ENCODE assay signal across 22 mouse cellular contexts in the genomic region with DNA sequence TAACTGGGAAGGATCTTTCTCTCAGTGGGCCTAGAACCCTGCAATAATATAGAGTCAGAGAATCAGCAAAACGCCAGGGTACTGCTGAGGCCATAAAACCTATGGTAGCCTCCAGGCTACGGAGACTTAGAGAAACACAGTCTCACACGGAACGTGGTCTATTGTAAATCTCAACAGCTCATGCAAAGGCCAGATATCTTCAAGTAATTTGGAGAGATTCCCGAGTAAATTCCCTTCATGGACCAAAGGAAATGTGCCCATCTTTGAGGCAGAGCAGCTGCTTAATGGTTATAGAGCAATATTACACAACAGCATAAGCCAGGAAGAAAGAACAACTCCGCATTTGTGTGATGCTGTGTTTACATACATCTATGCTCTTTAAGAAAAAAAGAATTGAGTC.
DNase-seq lines count a peak whose midpoint lies in the region; ATAC-seq and TF ChIP-seq lines count a peak whose summit lies in the region.
"Had no signal": no experiment of that assay in that cellular context is flagged by ENCODE, and none has a peak within 500 bp of the region (broad histone marks: within the 10 kb centered on the region; RNA-seq: fewer than 3 reads in every experiment).

No protein-coding gene starts in this region.

- H3K4me1 ChIP-seq in heart, embryonic 13.5 days = peaks cover 71% of the 10 kb centered on the region
- peaks cover 43% of the 10 kb centered on the region for H3K4me1 ChIP-seq in heart, embryonic 10.5 days
- H3K4me1 ChIP-seq in neural tube, embryonic 13.5 days (replicated peaks) = peaks cover 32% of the 10 kb centered on the region
- H3K4me1 ChIP-seq: hindbrain, embryonic 10.5 days; neural tube, embryonic 12.5 days had no signal

- H3K36me3 ChIP-seq in heart, embryonic 13.5 days = peaks cover 8% of the 10 kb centered on the region
- H3K36me3 ChIP-seq in heart, embryonic 10.5 days = no peaks in the 10 kb centered on the region
- 0 out of 2 replicates have a peak, but pooled peaks cover 3% of the 10 kb centered on the region for H3K36me3 ChIP-seq in neural tube, embryonic 13.5 days
- H3K36me3 ChIP-seq: hindbrain, embryonic 10.5 days; kidney, embryonic 15.5 days; midbrain, embryonic 13.5 days; neural tube, embryonic 12.5 days had no signal

- TF ChIP-seq CTCF in layer of hippocampus, adult 2 months (conservative IDR thresholded peaks at IDR 0.05) = no peak

- WGBS in heart, embryonic 13.5 days = 74% methylated on average over 6 of the region's 6 CpGs
- WGBS in heart, embryonic 10.5 days = 84% methylated on average over 6 of the region's 6 CpGs
- 58% methylated on average over 6 of the region's 6 CpGs for WGBS in neural tube, embryonic 13.5 days

- no peaks in the 10 kb centered on the region for H3K27me3 ChIP-seq in heart, embryonic 13.5 days (replicated peaks)
- no peaks in the 10 kb centered on the region for H3K27me3 ChIP-seq in heart, embryonic 10.5 days (ENCODE audit: insufficient read depth, poor library complexity, severe bottlenecking)
- no peaks in the 10 kb centered on the region for H3K27me3 ChIP-seq in neural tube, embryonic 13.5 days
- H3K27me3 ChIP-seq: embryonic facial prominence, embryonic 15.5 days; kidney, embryonic 15.5 days; limb, embryonic 12.5 days; midbrain, embryonic 13.5 days; neural tube, embryonic 12.5 days had no signal

- H3K27ac ChIP-seq in heart, embryonic 13.5 days (replicated peaks) = peak overlapping the region; percentile 61; the same call in 1 of the 2 replicates
- no peak overlapping the region for H3K27ac ChIP-seq in heart, embryonic 10.5 days
- H3K27ac ChIP-seq in layer of hippocampus, adult 2 months = peak overlapping the region; percentile 61
- peak overlapping the region; percentile 38; the same call in 1 of the 2 replicates for H3K27ac ChIP-seq in neural tube, embryonic 13.5 days (replicated peaks)
- H3K27ac ChIP-seq: hindbrain, embryonic 10.5 days; limb, embryonic 12.5 days; midbrain, embryonic 13.5 days; neural tube, embryonic 12.5 days had no signal

- H3K9ac ChIP-seq in heart, embryonic 13.5 days = no peak overlapping the region
- H3K9ac ChIP-seq in neural tube, embryonic 13.5 days = no peak overlapping the region
- H3K9ac ChIP-seq: embryonic facial prominence, embryonic 15.5 days; kidney, embryonic 15.5 days; limb, embryonic 12.5 days; liver, postnatal 0 days; midbrain, embryonic 13.5 days; neural tube, embryonic 12.5 days had no signal

- no peak for ATAC-seq in heart, embryonic 13.5 days (ENCODE audit: extremely low read depth, insufficient number of reproducible peaks, low FRiP score, low TSS enrichment)
- no peak for ATAC-seq in neural tube, embryonic 13.5 days (ENCODE audit: low read depth)
- ATAC-seq: forebrain, embryonic 14.5 days; intestine, postnatal 0 days; liver, postnatal 0 days; midbrain, embryonic 13.5 days had no signal

- no peaks in the 10 kb centered on the region for H3K9me3 ChIP-seq in heart, embryonic 13.5 days
- no peaks in the 10 kb centered on the region for H3K9me3 ChIP-seq in heart, embryonic 10.5 days
- H3K9me3 ChIP-seq in neural tube, embryonic 13.5 days = no peaks in the 10 kb centered on the region
- H3K9me3 ChIP-seq: embryonic facial prominence, embryonic 15.5 days; hindbrain, embryonic 10.5 days; kidney, embryonic 15.5 days; limb, embryonic 12.5 days; midbrain, embryonic 13.5 days; neural tube, embryonic 12.5 days had no signal

- H3K4me2 ChIP-seq in heart, embryonic 13.5 days = no peak overlapping the region
- no peak overlapping the region for H3K4me2 ChIP-seq in neural tube, embryonic 13.5 days
- H3K4me2 ChIP-seq: embryonic facial prominence, embryonic 15.5 days; kidney, embryonic 15.5 days; limb, embryonic 12.5 days; liver, embryonic 11.5 days; midbrain, embryonic 13.5 days; neural tube, embryonic 12.5 days had no signal

- intact Hi-C loops in left cerebral cortex, postnatal 4 days (cut with DNase I) = no loop called here

- no peak overlapping the region for H3K4me3 ChIP-seq in heart, embryonic 13.5 days
- no peak overlapping the region for H3K4me3 ChIP-seq in heart, embryonic 10.5 days
- no peak overlapping the region for H3K4me3 ChIP-seq in layer of hippocampus, adult 2 months
- H3K4me3 ChIP-seq in neural tube, embryonic 13.5 days = no peak overlapping the region
- H3K4me3 ChIP-seq: embryonic facial prominence, embryonic 15.5 days; hindbrain, embryonic 10.5 days; kidney, embryonic 15.5 days; limb, embryonic 12.5 days; midbrain, embryonic 13.5 days; neural tube, embryonic 12.5 days had no signal

- no peak for DNase-seq in heart, embryonic 10.5 days (ENCODE audit: low spot score)
- DNase-seq in layer of hippocampus, adult 2 months (ENCODE audit: low spot score in 2 of 2) = no peak
- DNase-seq in layer of hippocampus, postnatal 10 days (ENCODE audit: low spot score in 2 of 2) = no peak
- DNase-seq in neural tube, embryonic 10.5 days (ENCODE audit: extremely low spot score, low spot score) = no peak
- DNase-seq in left cerebral cortex, postnatal 4 days = no peak
- DNase-seq: adrenal gland, adult 2 months; cerebellum, adult 11 months; cerebellum, adult 9-11 months; gastrocnemius, postnatal 14 days; liver, postnatal 0 days; thymus, postnatal 25 days had no signal
